Comparison of ENCODE assay signal across 10 mouse cellular contexts in genomic region chr1:89750495-89750894, GRCm38 (mm10).
DNase-seq lines count a peak whose midpoint lies in the region; ATAC-seq and TF ChIP-seq lines count a peak whose summit lies in the region.
"Had no signal": no experiment of that assay in that cellular context is flagged by ENCODE, and none has a peak within 500 bp of the region (broad histone marks: within the 10 kb centered on the region; RNA-seq: fewer than 3 reads in every experiment).

No protein-coding gene starts in this region.

- WGBS in neural tube, embryonic 11.5 days, result 7% methylated on average over 9 of the region's 9 CpGs
- WGBS in forebrain, embryonic 13.5 days, result under 1% methylated on average over 9 of the region's 9 CpGs
- WGBS in kidney, postnatal 0 days, result 15% methylated on average over 9 of the region's 9 CpGs
- WGBS in neural tube, embryonic 13.5 days, result 3% methylated on average over 9 of the region's 9 CpGs

- no peak overlapping the region for H3K4me3 ChIP-seq in neural tube, embryonic 11.5 days (ENCODE audit: low read depth, low read length)
- peak overlapping the region; percentile 16; the same call in 1 of the 2 replicates for H3K4me3 ChIP-seq in forebrain, embryonic 13.5 days
- H3K4me3 ChIP-seq in kidney, postnatal 0 days (replicated peaks; ENCODE audit: low read depth, low read length), result 0 out of 2 replicates have a peak overlapping the region, but pooled peaks have one; percentile 8
- no peak overlapping the region for H3K4me3 ChIP-seq in neural tube, embryonic 13.5 days

- H3K27me3 ChIP-seq in neural tube, embryonic 11.5 days (ENCODE audit: control insufficient read depth, insufficient read depth, low read length), result no peaks in the 10 kb centered on the region
- H3K27me3 ChIP-seq in forebrain, embryonic 13.5 days, result peaks cover 78% of the 10 kb centered on the region
- no peaks in the 10 kb centered on the region for H3K27me3 ChIP-seq in kidney, postnatal 0 days (ENCODE audit: insufficient read depth, low read length)
- H3K27me3 ChIP-seq in neural tube, embryonic 13.5 days, result no peaks in the 10 kb centered on the region; the same call in 1 of the 2 replicates

- no peak overlapping the region; the same call in 1 of the 2 replicates for H3K9ac ChIP-seq in neural tube, embryonic 11.5 days (ENCODE audit: low read length)
- no peak overlapping the region for H3K9ac ChIP-seq in forebrain, embryonic 13.5 days
- no peak overlapping the region for H3K9ac ChIP-seq in kidney, postnatal 0 days (ENCODE audit: low read depth, low read length)
- H3K9ac ChIP-seq in neural tube, embryonic 13.5 days, result no peak overlapping the region

- H3K4me2 ChIP-seq in neural tube, embryonic 11.5 days (ENCODE audit: low read depth), result peak overlapping the region; percentile 28
- H3K4me2 ChIP-seq in forebrain, embryonic 13.5 days, result peak overlapping the region; percentile 50
- peak overlapping the region; percentile 33 for H3K4me2 ChIP-seq in kidney, postnatal 0 days (ENCODE audit: low read length)
- H3K4me2 ChIP-seq in neural tube, embryonic 13.5 days, result peak overlapping the region; percentile 45

- DNase-seq in neural tube, embryonic 11.5 days (ENCODE audit: low spot score), result peak; percentile 69
- DNase-seq in neural tube, embryonic 10.5 days (ENCODE audit: extremely low spot score, low spot score), result no peak
- no peak for DNase-seq in kidney, postnatal 0 days (ENCODE audit: low spot score)
- no peak for DNase-seq in urinary bladder, postnatal 36 days (ENCODE audit: low spot score in 2 of 2)
- DNase-seq in layer of hippocampus, postnatal 36 days, result no peak
- no peak for DNase-seq in adrenal gland, adult 18-20 months (ENCODE audit: low spot score in 2 of 2)
- DNase-seq: spleen, adult 18-20 months had no signal

- H3K27ac ChIP-seq in neural tube, embryonic 11.5 days (ENCODE audit: low read depth, low read length), result peak overlapping the region; percentile 54; the same call in 1 of the 2 replicates
- peak overlapping the region; percentile 67 for H3K27ac ChIP-seq in forebrain, embryonic 13.5 days
- no peak overlapping the region for H3K27ac ChIP-seq in kidney, postnatal 0 days
- H3K27ac ChIP-seq in neural tube, embryonic 13.5 days (replicated peaks), result peak overlapping the region; percentile 81
- H3K27ac ChIP-seq: macrophage had no signal

- no peaks in the 10 kb centered on the region for H3K36me3 ChIP-seq in neural tube, embryonic 11.5 days (ENCODE audit: control insufficient read depth, insufficient read depth, low read length)
- 0 out of 2 replicates have a peak, but pooled peaks cover 2% of the 10 kb centered on the region for H3K36me3 ChIP-seq in forebrain, embryonic 13.5 days (ENCODE audit: poor library complexity, severe bottlenecking)
- no peaks in the 10 kb centered on the region for H3K36me3 ChIP-seq in kidney, postnatal 0 days (ENCODE audit: insufficient read depth, low read length)
- peaks cover 9% of the 10 kb centered on the region; the same call in 1 of the 2 replicates for H3K36me3 ChIP-seq in neural tube, embryonic 13.5 days

- TF ChIP-seq CTCF in kidney, postnatal 0 days (IDR thresholded peaks at IDR 0.05; ENCODE audit: low read depth), result no peak

- H3K4me1 ChIP-seq in neural tube, embryonic 11.5 days (ENCODE audit: control insufficient read depth, insufficient read depth, low read length), result peaks cover 20% of the 10 kb centered on the region
- peaks cover 31% of the 10 kb centered on the region for H3K4me1 ChIP-seq in forebrain, embryonic 13.5 days
- H3K4me1 ChIP-seq in kidney, postnatal 0 days (replicated peaks; ENCODE audit: insufficient read depth, low read length), result peaks cover 7% of the 10 kb centered on the region
- H3K4me1 ChIP-seq in neural tube, embryonic 13.5 days (replicated peaks), result peaks cover 48% of the 10 kb centered on the region

- ATAC-seq in neural tube, embryonic 11.5 days (ENCODE audit: insufficient read depth, low FRiP score, low TSS enrichment), result peak; percentile 82
- peak; percentile 79 for ATAC-seq in forebrain, embryonic 13.5 days
- ATAC-seq in kidney, postnatal 0 days (replicated peaks; ENCODE audit: low FRiP score, low read depth), result no peak
- ATAC-seq in neural tube, embryonic 13.5 days (ENCODE audit: low read depth), result peak; percentile 83

- no peaks in the 10 kb centered on the region for H3K9me3 ChIP-seq in neural tube, embryonic 11.5 days (ENCODE audit: control insufficient read depth, low read length)
- H3K9me3 ChIP-seq in forebrain, embryonic 13.5 days (replicated peaks), result no peaks in the 10 kb centered on the region
- no peaks in the 10 kb centered on the region for H3K9me3 ChIP-seq in kidney, postnatal 0 days (replicated peaks; ENCODE audit: low read length)
- H3K9me3 ChIP-seq in neural tube, embryonic 13.5 days, result no peaks in the 10 kb centered on the region

Comparison
In these comparisons a context has a peak if more than half of its experiments do, and no peak if none do; other contexts are left out.
1. H3K4me3 ChIP-seq: peak in forebrain, embryonic 13.5 days (single experiment) and kidney, postnatal 0 days (single experiment); none in neural tube, embryonic 11.5 days (single experiment) and neural tube, embryonic 13.5 days (single experiment).
2. Peak in every context shown above with its lines, with median percentiles within 50 percentile points of each other: H3K4me2 ChIP-seq.